Mouse (Mus musculus): Measurements from ENCODE around the gene P2ry6. TPM values are rescaled to one million over a fixed set of nuclear protein-coding genes. Genes with fewer than 3 reads are reported as not detected.

The P2ry6 gene
- polyA plus RNA-seq, 1 experiment from 2014 or later, result 2.6 TPM

- H3K4me1 ChIP-seq (replicated peaks), result peaks cover 14% of the 10 kb centered on the region
- H3K36me3 ChIP-seq, result no peaks in the 10 kb centered on the region
- H3K4me3 ChIP-seq, result no peak overlapping the region
- peaks cover 16% of the 10 kb centered on the region for H3K27me3 ChIP-seq (replicated peaks)
- 70% methylated on average over 11 of the region's 11 CpGs for WGBS
- no peak overlapping the region for H3K9ac ChIP-seq
- no peak overlapping the region for H3K4me2 ChIP-seq
- no peak for ATAC-seq (ENCODE audit: insufficient number of reproducible peaks, low FRiP score)
- H3K9me3 ChIP-seq (replicated peaks), result no peaks in the 10 kb centered on the region
- no peak overlapping the region for H3K27ac ChIP-seq (ENCODE audit: poor library complexity, severe bottlenecking)
These were observed 29.2 kb upstream of the P2ry6 start for GRCm38 (mm10) chr7:101003442-101004326.

GRCm38 (mm10) chr7:101002274-101002673 is 27.8 kb upstream of the P2ry6 start:
- Histone ChIP-seq H3K27me3 (replicated peaks) (peaks cover 8% of the 10 kb centered on the region), H3K4me2 (no peak overlapping the region), H3K9ac (no peak overlapping the region), H3K4me1 (replicated peaks) (peaks cover 13% of the 10 kb centered on the region), H3K4me3 (no peak overlapping the region), H3K36me3 (no peaks in the 10 kb centered on the region), H3K9me3 (replicated peaks) (no peaks in the 10 kb centered on the region), H3K27ac (ENCODE audit: poor library complexity, severe bottlenecking) (no peak overlapping the region; the same call in 1 of the 2 replicates)
- 55% methylated on average over 6 of the region's 6 CpGs for WGBS
- no peak for ATAC-seq (ENCODE audit: insufficient number of reproducible peaks, low FRiP score)

DNA sequence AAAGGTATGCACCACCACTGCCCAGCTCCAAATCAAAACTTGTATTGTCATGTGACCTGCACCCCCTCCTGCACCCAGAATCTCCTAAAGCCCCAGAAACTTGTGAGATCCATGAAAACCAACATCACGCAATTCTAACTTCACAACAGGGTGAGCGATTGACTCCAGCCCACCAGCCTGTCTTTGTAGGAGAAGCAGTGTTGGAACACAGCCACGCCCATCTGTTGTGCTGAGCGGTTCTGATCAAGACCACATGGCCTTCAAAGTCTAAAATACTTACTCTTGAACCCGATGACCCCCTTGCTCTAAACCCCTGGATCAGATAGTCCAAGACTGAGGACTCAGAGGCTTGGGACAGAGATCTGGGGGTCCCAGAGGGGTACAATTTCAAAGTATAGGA is 25.2 kb upstream of the P2ry6 start:
- ATAC-seq (ENCODE audit: insufficient number of reproducible peaks, low FRiP score), result no peak

DNA sequence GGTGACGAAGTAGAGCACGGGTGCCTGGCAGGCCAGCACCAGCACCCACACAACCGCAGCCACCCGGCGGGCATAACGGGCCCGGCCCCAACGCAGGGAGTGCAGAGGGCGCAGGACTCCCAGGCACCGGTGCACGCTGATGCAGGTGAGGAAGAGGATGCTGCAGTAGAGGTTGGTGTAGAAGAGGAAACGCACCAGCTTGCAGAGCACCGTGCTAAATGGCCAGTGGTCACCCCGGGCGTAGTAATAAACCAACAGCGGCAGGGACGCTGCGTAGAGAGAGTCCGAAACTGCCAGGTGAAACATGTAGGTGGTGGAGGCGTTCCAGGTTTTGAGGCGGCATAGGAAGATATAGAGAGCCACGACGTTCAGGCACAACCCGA is 24.1 kb upstream of the P2ry6 start:
- Histone ChIP-seq H3K9ac (no peak overlapping the region), H3K27ac (ENCODE audit: poor library complexity, severe bottlenecking) (no peak overlapping the region), H3K4me3 (no peak overlapping the region), H3K27me3 (replicated peaks) (no peaks in the 10 kb centered on the region), H3K36me3 (no peaks in the 10 kb centered on the region), H3K9me3 (replicated peaks) (no peaks in the 10 kb centered on the region), H3K4me2 (no peak overlapping the region), H3K4me1 (replicated peaks) (peaks cover 6% of the 10 kb centered on the region; the same call in 1 of the 2 replicates)
- no peak for ATAC-seq (ENCODE audit: insufficient number of reproducible peaks, low FRiP score)
- 79% methylated on average over 24 of the region's 24 CpGs for WGBS

More for the DNA sequence above, 25.2 kb upstream of the P2ry6 start:
- Histone ChIP-seq H3K36me3 (no peaks in the 10 kb centered on the region), H3K9ac (no peak overlapping the region), H3K4me2 (no peak overlapping the region), H3K27ac (ENCODE audit: poor library complexity, severe bottlenecking) (no peak overlapping the region), H3K4me1 (replicated peaks) (peaks cover 6% of the 10 kb centered on the region; the same call in 1 of the 2 replicates), H3K4me3 (no peak overlapping the region), H3K9me3 (replicated peaks) (no peaks in the 10 kb centered on the region), H3K27me3 (replicated peaks) (no peaks in the 10 kb centered on the region)
- WGBS, result 75% methylated on average over 5 of the region's 5 CpGs

DNA sequence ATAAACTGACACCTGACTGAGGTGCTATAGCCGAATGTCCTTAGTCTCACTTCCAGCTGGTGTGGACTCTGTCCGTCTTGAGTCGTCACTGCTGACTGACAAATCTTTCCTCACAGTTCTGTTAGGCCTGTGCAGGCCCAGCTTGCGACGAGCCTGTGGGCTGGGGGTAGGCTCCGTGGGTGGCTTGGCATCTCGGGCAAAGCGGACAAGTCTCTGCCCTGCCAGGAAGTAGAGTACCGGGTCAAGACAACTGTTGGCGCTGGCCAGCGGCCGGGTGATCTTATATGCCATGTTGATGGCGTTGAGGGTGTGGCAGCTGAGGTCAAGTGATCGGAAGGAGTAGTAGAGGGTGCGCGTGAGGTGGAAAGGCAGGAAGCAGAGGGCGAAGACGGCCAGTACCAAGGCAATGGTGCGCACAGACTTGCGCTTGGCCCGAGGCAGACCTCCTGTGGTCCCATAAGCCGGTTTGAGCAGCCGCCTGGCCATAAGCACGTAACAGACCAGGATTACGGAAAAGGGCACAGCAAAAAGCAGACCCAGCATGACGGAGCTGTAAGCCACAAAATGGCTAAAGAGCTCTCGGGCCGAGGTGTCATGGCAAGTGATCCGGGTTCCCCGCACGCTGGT is 23.6 kb upstream of the P2ry6 start:
- H3K4me3 ChIP-seq, result no peak overlapping the region
- H3K36me3 ChIP-seq, result no peaks in the 10 kb centered on the region
- peaks cover 10% of the 10 kb centered on the region; the same call in 1 of the 2 replicates for H3K4me1 ChIP-seq (replicated peaks)
- no peak for ATAC-seq (ENCODE audit: insufficient number of reproducible peaks, low FRiP score)
- no peaks in the 10 kb centered on the region for H3K9me3 ChIP-seq (replicated peaks)
- H3K27ac ChIP-seq (ENCODE audit: poor library complexity, severe bottlenecking), result no peak overlapping the region
- H3K27me3 ChIP-seq (replicated peaks), result no peaks in the 10 kb centered on the region
- H3K4me2 ChIP-seq, result no peak overlapping the region
- H3K9ac ChIP-seq, result no peak overlapping the region
- 77% methylated on average over 31 of the region's 31 CpGs for WGBS

GRCm38 (mm10) chr7:100997215-100997614 is 22.8 kb upstream of the P2ry6 start:
- no peak overlapping the region for H3K27ac ChIP-seq (ENCODE audit: poor library complexity, severe bottlenecking)
- no peak overlapping the region for H3K4me2 ChIP-seq
- peaks cover 9% of the 10 kb centered on the region; the same call in 1 of the 2 replicates for H3K4me1 ChIP-seq (replicated peaks)
- no peak overlapping the region for H3K4me3 ChIP-seq
- H3K9me3 ChIP-seq (replicated peaks), result no peaks in the 10 kb centered on the region
- 69% methylated on average over 1 of the region's 1 CpGs for WGBS
- no peaks in the 10 kb centered on the region for H3K27me3 ChIP-seq (replicated peaks)
- ATAC-seq (ENCODE audit: insufficient number of reproducible peaks, low FRiP score), result no peak
- H3K36me3 ChIP-seq, result no peaks in the 10 kb centered on the region
- H3K9ac ChIP-seq, result no peak overlapping the region

GRCm38 (mm10) chr7:100995951-100996350 is 21.5 kb upstream of the P2ry6 start:
- no peak overlapping the region for H3K27ac ChIP-seq (ENCODE audit: poor library complexity, severe bottlenecking)
- no peak overlapping the region for H3K4me3 ChIP-seq
- H3K4me1 ChIP-seq (replicated peaks), result peaks cover 9% of the 10 kb centered on the region
- no peaks in the 10 kb centered on the region for H3K36me3 ChIP-seq
- 70% methylated on average over 3 of the region's 3 CpGs for WGBS
- H3K4me2 ChIP-seq, result no peak overlapping the region
- H3K9me3 ChIP-seq (replicated peaks), result no peaks in the 10 kb centered on the region
- ATAC-seq (ENCODE audit: insufficient number of reproducible peaks, low FRiP score), result no peak
- no peak overlapping the region for H3K9ac ChIP-seq
- H3K27me3 ChIP-seq (replicated peaks), result no peaks in the 10 kb centered on the region

GRCm38 (mm10) chr7:100995260-100995864 is 20.9 kb upstream of the P2ry6 start:
- H3K27me3 ChIP-seq (replicated peaks), result no peaks in the 10 kb centered on the region
- no peak overlapping the region for H3K4me2 ChIP-seq
- ATAC-seq (ENCODE audit: insufficient number of reproducible peaks, low FRiP score), result no peak
- no peak overlapping the region for H3K9ac ChIP-seq
- no peaks in the 10 kb centered on the region for H3K36me3 ChIP-seq
- 68% methylated on average over 7 of the region's 7 CpGs for WGBS
- H3K4me3 ChIP-seq, result no peak overlapping the region
- H3K9me3 ChIP-seq (replicated peaks), result no peaks in the 10 kb centered on the region
- H3K27ac ChIP-seq (ENCODE audit: poor library complexity, severe bottlenecking), result no peak overlapping the region
- H3K4me1 ChIP-seq (replicated peaks), result peaks cover 15% of the 10 kb centered on the region

- 61% methylated on average over 4 of the region's 4 CpGs for WGBS
- Histone ChIP-seq H3K9ac (no peak overlapping the region), H3K4me2 (no peak overlapping the region), H3K27me3 (replicated peaks) (no peaks in the 10 kb centered on the region), H3K36me3 (no peaks in the 10 kb centered on the region), H3K9me3 (replicated peaks) (no peaks in the 10 kb centered on the region), H3K4me3 (no peak overlapping the region), H3K27ac (ENCODE audit: poor library complexity, severe bottlenecking) (peak overlapping the region; percentile 32; the same call in 1 of the 2 replicates), H3K4me1 (replicated peaks) (peaks cover 23% of the 10 kb centered on the region)
- no peak for ATAC-seq (ENCODE audit: insufficient number of reproducible peaks, low FRiP score)
These were observed 18.7 kb upstream of the P2ry6 start for GRCm38 (mm10) chr7:100993166-100993565.

- Histone ChIP-seq H3K27me3 (replicated peaks) (0 out of 2 replicates have a peak, but pooled peaks cover 3% of the 10 kb centered on the region), H3K27ac (ENCODE audit: poor library complexity, severe bottlenecking) (no peak overlapping the region), H3K4me1 (replicated peaks) (peaks cover 29% of the 10 kb centered on the region), H3K36me3 (no peaks in the 10 kb centered on the region), H3K9me3 (replicated peaks) (no peaks in the 10 kb centered on the region), H3K4me3 (no peak overlapping the region), H3K9ac (no peak overlapping the region), H3K4me2 (no peak overlapping the region)
- no peak for ATAC-seq (ENCODE audit: insufficient number of reproducible peaks, low FRiP score)
- whole genome bisulfite sequencing, result 85% methylated on average over 3 of the region's 3 CpGs
These were observed 17.5 kb upstream of the P2ry6 start for GRCm38 (mm10) chr7:100991972-100992371.
